Mouse (Mus musculus): Measurements from ENCODE around the gene Aox4. TPM values are rescaled to one million over a fixed set of nuclear protein-coding genes. Genes with fewer than 3 reads are reported as not detected.

The Aox4 gene
- total and polyA plus RNA-seq, 3 experiments, result 0.05 to 0.27 TPM; not detected in 1

DNA sequence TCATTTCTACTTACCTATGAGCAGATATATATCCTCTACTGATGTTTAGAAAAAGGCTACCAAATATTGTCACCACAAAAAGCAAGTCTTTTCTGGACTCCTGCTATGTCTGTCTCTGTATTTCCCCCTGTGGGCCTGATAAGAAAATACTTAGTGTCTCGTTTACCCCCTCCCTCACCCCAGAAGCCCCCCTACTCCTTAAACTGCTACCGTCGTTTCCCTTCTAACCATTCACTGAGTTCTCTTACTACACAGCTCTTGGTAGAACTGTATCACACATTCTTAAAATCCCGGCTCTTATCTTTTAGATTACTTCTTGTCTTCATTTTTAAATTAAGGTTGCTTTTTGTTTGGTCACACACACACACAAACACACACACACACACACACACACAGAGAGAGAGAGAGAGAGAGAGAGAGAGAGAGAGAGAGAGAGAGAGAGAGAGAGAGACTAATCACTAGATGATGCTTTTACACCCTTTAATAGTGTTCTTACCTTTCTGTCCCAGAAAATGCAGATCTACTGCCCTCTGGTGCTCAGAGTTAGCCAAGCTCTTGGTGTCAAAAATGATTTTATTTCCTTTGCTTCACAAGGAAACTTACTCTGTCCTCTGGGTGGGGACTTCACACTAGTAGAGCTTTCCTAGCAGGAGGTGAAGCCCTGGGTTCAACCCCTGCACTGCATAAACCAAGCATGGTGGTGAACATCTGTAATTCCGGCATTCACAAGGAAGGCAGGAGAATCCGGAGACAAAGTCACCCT, 60.8 kb downstream of the Aox4 start:
- Histone ChIP-seq H3K79me2 (replicated peaks; ENCODE audit: control insufficient read depth, extremely low read depth, insufficient read depth, poor library complexity, severe bottlenecking) (no peaks in the 10 kb centered on the region), H3K4me3 (replicated peaks in 1 of 3; ENCODE audit: low read depth in 2 of 3, low read length in 2 of 3, poor library complexity in 1 of 3) (no peak overlapping the region), H3K27ac (ENCODE audit: insufficient read depth, low read depth) (no peak overlapping the region), H3K27me3 (replicated peaks) (no peaks in the 10 kb centered on the region), H3K9me3 (replicated peaks; ENCODE audit: low read length) (no peaks in the 10 kb centered on the region), H3K9ac (ENCODE audit: insufficient read depth, low read depth) (no peak overlapping the region), H3K4me1 (ENCODE audit: control insufficient read depth in 1 of 2, insufficient read depth in 2 of 2) (peaks cover 0 to 13% of the 10 kb centered on the region in 2 experiments; a peak in 2 of 4 replicates), H3K36me3 (replicated peaks in 1 of 2; ENCODE audit: control insufficient read depth in 1 of 2, insufficient read depth in 1 of 2, low read length in 1 of 2) (no peaks in the 10 kb centered on the region), H3K4me2 (ENCODE audit: insufficient read depth, low read depth, poor library complexity, severe bottlenecking) (no peak overlapping the region)
- dilution Hi-C loops (cut with MboI; ENCODE audit: extremely low pct_ligation_motif_present, extremely low pct_unique_long_range_greater_than_20kb, low sequenced_read_pairs), result no loop called here
- DNase-seq (ENCODE audit: extremely low read depth), result peak; percentile 76
- TF ChIP-seq ZC3H11A (IDR thresholded peaks at IDR 0.05; ENCODE audit: low read depth, low read length), result peak; percentile 74
- no peak for TF ChIP-seq JUN (IDR thresholded peaks at IDR 0.05; ENCODE audit: insufficient read depth, low read depth, low read length)
- TF ChIP-seq RAD21 (IDR thresholded peaks at IDR 0.05; ENCODE audit: low read depth, low read length), result peak; percentile 84
- peak; percentile 92 for TF ChIP-seq SMC3 (IDR thresholded peaks at IDR 0.05; ENCODE audit: low read depth, low read length)
- peak; percentile 40 to 88 for TF ChIP-seq CTCF (conservative IDR thresholded peaks at IDR 0.05 in 1 of 2, IDR thresholded peaks at IDR 0.05 in 1 of 2; ENCODE audit: low read depth in 2 of 2, low read length in 2 of 2)
- in situ Hi-C loops (cut with MboI; ENCODE audit: low pct_ligation_motif_present, low pct_unique_long_range_greater_than_20kb, low sequenced_read_pairs), result loop anchor here (5.0 kb wide), 1 partner anchor 114 kb away; no protein-coding TSS in a partner anchor

DNA sequence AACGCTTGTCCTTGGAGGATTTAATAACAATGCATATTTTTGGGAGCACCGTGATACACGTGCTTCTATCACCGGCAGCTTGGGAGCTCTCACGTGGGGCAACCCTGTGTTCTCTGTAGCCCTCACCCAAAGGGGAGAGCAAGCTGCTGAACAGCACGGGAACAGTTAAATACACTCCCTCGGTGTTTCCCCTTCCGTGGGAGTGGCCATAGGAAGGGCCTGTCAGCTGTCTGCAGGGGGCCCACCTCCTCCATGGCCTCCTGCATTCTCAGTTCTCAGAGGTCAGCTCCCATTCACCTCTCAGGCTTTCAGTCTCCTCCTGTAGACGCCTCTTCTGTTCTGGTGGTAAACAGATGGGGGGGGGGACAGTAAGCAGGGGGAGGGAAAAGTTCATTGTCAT, 65.7 kb downstream of the Aox4 start:
- H3K4me3 ChIP-seq (replicated peaks in 1 of 3; ENCODE audit: low read depth in 2 of 3, low read length in 2 of 3, poor library complexity in 1 of 3), result no peak overlapping the region
- in situ Hi-C loops (cut with MboI; ENCODE audit: low pct_ligation_motif_present, low pct_unique_long_range_greater_than_20kb, low sequenced_read_pairs), result loop anchor here (25.0 kb wide), 1 partner anchor 411 kb away; the partner anchor contains the start of gene Als2cr12
- H3K27ac ChIP-seq (ENCODE audit: insufficient read depth, low read depth), result no peak overlapping the region
- no peaks in the 10 kb centered on the region for H3K79me2 ChIP-seq (replicated peaks; ENCODE audit: control insufficient read depth, extremely low read depth, insufficient read depth, poor library complexity, severe bottlenecking)
- H3K9ac ChIP-seq (ENCODE audit: insufficient read depth, low read depth), result no peak overlapping the region
- peak; percentile 57 for DNase-seq (ENCODE audit: extremely low read depth)
- dilution Hi-C loops (cut with MboI; ENCODE audit: extremely low pct_ligation_motif_present, extremely low pct_unique_long_range_greater_than_20kb, low sequenced_read_pairs), result no loop called here
- H3K27me3 ChIP-seq (replicated peaks), result no peaks in the 10 kb centered on the region
- peaks cover 0 to 19% of the 10 kb centered on the region in 2 experiments; a peak in 2 of 4 replicates for H3K4me1 ChIP-seq (ENCODE audit: control insufficient read depth in 1 of 2, insufficient read depth in 2 of 2)
- H3K36me3 ChIP-seq (replicated peaks in 1 of 2; ENCODE audit: control insufficient read depth in 1 of 2, insufficient read depth in 1 of 2, low read length in 1 of 2), result no peaks in the 10 kb centered on the region
- peak overlapping the region; percentile 44; the same call in 1 of the 2 replicates for H3K4me2 ChIP-seq (ENCODE audit: insufficient read depth, low read depth, poor library complexity, severe bottlenecking)
- no peaks in the 10 kb centered on the region for H3K9me3 ChIP-seq (replicated peaks; ENCODE audit: low read length)
- TF ChIP-seq JUND (conservative IDR thresholded peaks at IDR 0.05; ENCODE audit: low read depth, low read length), result no peak
- no peak for TF ChIP-seq MAZ (IDR thresholded peaks at IDR 0.05; ENCODE audit: low read depth, low read length)
- TF ChIP-seq NELFE (IDR thresholded peaks at IDR 0.05; ENCODE audit: low read depth, low read length), result no peak
- no peak for TF ChIP-seq NRF1 (IDR thresholded peaks at IDR 0.05; ENCODE audit: low read depth, low read length)
- TF ChIP-seq ELF1 (IDR thresholded peaks at IDR 0.05; ENCODE audit: low read depth, low read length), result peak; percentile 13; the same call in 1 of the 2 replicates
- TF ChIP-seq CTCF (conservative IDR thresholded peaks at IDR 0.05 in 1 of 2, IDR thresholded peaks at IDR 0.05 in 1 of 2; ENCODE audit: low read depth in 2 of 2, low read length in 2 of 2), result no peak
- TF ChIP-seq SIN3A (IDR thresholded peaks at IDR 0.05; ENCODE audit: low read length), result 0 out of 2 replicates have a peak, but pooled peaks have one; percentile 25
- peak; percentile 40; the same call in 1 of the 2 replicates for TF ChIP-seq TCF12 (IDR thresholded peaks at IDR 0.05; ENCODE audit: low read depth, low read length)
- no peak for TF ChIP-seq MAX (IDR thresholded peaks at IDR 0.05; ENCODE audit: low read length)
- no peak for TF ChIP-seq ETS1 (conservative IDR thresholded peaks at IDR 0.05; ENCODE audit: low read depth, low read length)
- TF ChIP-seq ZKSCAN1 (IDR thresholded peaks at IDR 0.05; ENCODE audit: borderline replicate concordance, low read depth, low read length), result no peak
- no peak for TF ChIP-seq MEF2A (IDR thresholded peaks at IDR 0.05; ENCODE audit: borderline replicate concordance, low read depth, low read length)
- no peak for TF ChIP-seq ZC3H11A (IDR thresholded peaks at IDR 0.05; ENCODE audit: low read depth, low read length)
- no peak for TF ChIP-seq CHD2 (IDR thresholded peaks at IDR 0.05; ENCODE audit: low read length)
- TF ChIP-seq CHD1 (IDR thresholded peaks at IDR 0.05; ENCODE audit: low read depth, low read length), result no peak
- no peak for TF ChIP-seq USF1 (IDR thresholded peaks at IDR 0.05; ENCODE audit: low read depth, low read length)
- TF ChIP-seq MAFK (IDR thresholded peaks at IDR 0.05; ENCODE audit: insufficient replicate concordance, low read length), result no peak
- no peak for TF ChIP-seq JUN (IDR thresholded peaks at IDR 0.05; ENCODE audit: insufficient read depth, low read depth, low read length)
- peak; percentile 9; the same call in 1 of the 2 replicates for TF ChIP-seq IRF4 (IDR thresholded peaks at IDR 0.05; ENCODE audit: low read depth, low read length)
- no peak for TF ChIP-seq RCOR1 (conservative IDR thresholded peaks at IDR 0.05; ENCODE audit: low read depth, low read length)
- no peak for TF ChIP-seq ZMIZ1 (IDR thresholded peaks at IDR 0.05; ENCODE audit: low read depth, low read length)
- no peak for TF ChIP-seq POLR2AphosphoS2 (IDR thresholded peaks at IDR 0.05; ENCODE audit: low read depth, low read length)
- TF ChIP-seq PAX5 (IDR thresholded peaks at IDR 0.05; ENCODE audit: low read length), result no peak
- no peak for TF ChIP-seq KAT2A (IDR thresholded peaks at IDR 0.05; ENCODE audit: insufficient replicate concordance, low read length)
- TF ChIP-seq SMC3 (IDR thresholded peaks at IDR 0.05; ENCODE audit: low read depth, low read length), result peak; percentile 2; the same call in 1 of the 2 replicates
- TF ChIP-seq EP300 (IDR thresholded peaks at IDR 0.05; ENCODE audit: low read length), result no peak
- no peak for TF ChIP-seq GABPA (IDR thresholded peaks at IDR 0.05; ENCODE audit: insufficient replicate concordance, low read depth, low read length)
- no peak for TF ChIP-seq MYC (IDR thresholded peaks at IDR 0.05; ENCODE audit: low read depth, low read length)
- TF ChIP-seq UBTF (IDR thresholded peaks at IDR 0.05; ENCODE audit: low read depth, low read length), result no peak

All from CH12.LX (cell line).